ENCODE assay signal across 9 mouse cellular contexts in genomic region chr5:67437403-67437802, GRCm38 (mm10). TPM values are rescaled to one million over a fixed set of nuclear protein-coding genes. Genes with fewer than 3 reads are reported as not detected.
A peak's percentile ranks its signal among the peaks of the same experiment; 100 is the strongest.
DNase-seq lines count a peak whose midpoint lies in the region; ATAC-seq and TF ChIP-seq lines count a peak whose summit lies in the region.
"Had no signal": no experiment of that assay in that cellular context is flagged by ENCODE, and none has a peak within 500 bp of the region (broad histone marks: within the 10 kb centered on the region; RNA-seq: fewer than 3 reads in every experiment).

No protein-coding gene starts in this region.

- TF ChIP-seq CTCF in layer of hippocampus, adult 2 months (conservative IDR thresholded peaks at IDR 0.05): no peak

- H3K27ac ChIP-seq in kidney, embryonic 16.5 days (ENCODE audit: low read length): no peak overlapping the region
- H3K27ac ChIP-seq in intestine, embryonic 15.5 days: 0 out of 2 replicates have a peak overlapping the region, but pooled peaks have one; percentile 13
- no peak overlapping the region for H3K27ac ChIP-seq in stomach, embryonic 16.5 days (ENCODE audit: low read length)
- no peak overlapping the region for H3K27ac ChIP-seq in layer of hippocampus, adult 2 months

- H3K9ac ChIP-seq in kidney, embryonic 16.5 days (replicated peaks; ENCODE audit: low read length): no peak overlapping the region
- no peak overlapping the region for H3K9ac ChIP-seq in intestine, embryonic 15.5 days
- no peak overlapping the region for H3K9ac ChIP-seq in stomach, embryonic 16.5 days (ENCODE audit: low read length)

- no peak for DNase-seq in kidney, adult 11 months
- DNase-seq in T-cell, adult 2 months (ENCODE audit: low spot score): peak; percentile 47
- DNase-seq in left cerebral cortex, adult 11 months (ENCODE audit: low spot score): no peak
- no peak for DNase-seq in layer of hippocampus, postnatal 36 days
- DNase-seq in layer of hippocampus, adult 2 months (ENCODE audit: low spot score in 2 of 2): no peak
- DNase-seq: heart, adult 18-20 months had no signal

- no peaks in the 10 kb centered on the region for H3K9me3 ChIP-seq in kidney, embryonic 16.5 days (ENCODE audit: low read length)
- H3K9me3 ChIP-seq in intestine, embryonic 15.5 days: no peaks in the 10 kb centered on the region
- H3K9me3 ChIP-seq in stomach, embryonic 16.5 days (replicated peaks; ENCODE audit: control insufficient read depth, low read length): no peaks in the 10 kb centered on the region

- 29% methylated on average over 2 of the region's 2 CpGs for WGBS in kidney, embryonic 16.5 days
- 32% methylated on average over 2 of the region's 2 CpGs for WGBS in intestine, embryonic 15.5 days
- 28% methylated on average over 2 of the region's 2 CpGs for WGBS in stomach, embryonic 16.5 days

- H3K4me2 ChIP-seq in kidney, embryonic 16.5 days (replicated peaks; ENCODE audit: low read depth, low read length): no peak overlapping the region
- no peak overlapping the region for H3K4me2 ChIP-seq in intestine, embryonic 15.5 days (replicated peaks)
- no peak overlapping the region for H3K4me2 ChIP-seq in stomach, embryonic 16.5 days (ENCODE audit: low read depth, low read length)

- H3K4me3 ChIP-seq in kidney, embryonic 16.5 days (ENCODE audit: low read length): no peak overlapping the region
- H3K4me3 ChIP-seq in intestine, embryonic 15.5 days (replicated peaks): no peak overlapping the region
- H3K4me3 ChIP-seq in stomach, embryonic 16.5 days (replicated peaks; ENCODE audit: low read length): no peak overlapping the region
- H3K4me3 ChIP-seq in layer of hippocampus, adult 2 months: no peak overlapping the region

- H3K36me3 ChIP-seq in kidney, embryonic 16.5 days (ENCODE audit: insufficient read depth, low read length): no peaks in the 10 kb centered on the region
- no peaks in the 10 kb centered on the region for H3K36me3 ChIP-seq in intestine, embryonic 15.5 days
- H3K36me3 ChIP-seq in stomach, embryonic 16.5 days (ENCODE audit: control insufficient read depth, insufficient read depth, low read length): no peaks in the 10 kb centered on the region

- no peaks in the 10 kb centered on the region for H3K27me3 ChIP-seq in kidney, embryonic 16.5 days (ENCODE audit: insufficient read depth, low read length)
- no peaks in the 10 kb centered on the region for H3K27me3 ChIP-seq in intestine, embryonic 15.5 days (replicated peaks)
- no peaks in the 10 kb centered on the region for H3K27me3 ChIP-seq in stomach, embryonic 16.5 days (ENCODE audit: control insufficient read depth, insufficient read depth, low read length)

- no peaks in the 10 kb centered on the region for H3K4me1 ChIP-seq in kidney, embryonic 16.5 days (ENCODE audit: insufficient read depth, low read length)
- H3K4me1 ChIP-seq in intestine, embryonic 15.5 days (replicated peaks): no peaks in the 10 kb centered on the region
- H3K4me1 ChIP-seq in stomach, embryonic 16.5 days (ENCODE audit: control insufficient read depth, insufficient read depth, low read length): no peaks in the 10 kb centered on the region

- peak; percentile 69 for ATAC-seq in kidney, embryonic 16.5 days (ENCODE audit: low FRiP score, low TSS enrichment)
- peak; percentile 84 for ATAC-seq in intestine, embryonic 15.5 days
- ATAC-seq in stomach, embryonic 16.5 days (ENCODE audit: insufficient read depth, low FRiP score): peak; percentile 60; the same call in 1 of the 2 replicates

RNA-seq across cellular contexts. Expression of gene Bend4, which starts 9.3 kb away (rescaled TPM):
- 6.0 and 7.0 TPM in 2 replicates for polyA plus RNA-seq in kidney, embryonic 16.5 days (2015; fragmentation: Nextera tagmentation; extraction: Ambion mirVana)
- polyA plus RNA-seq in intestine, embryonic 15.5 days (2015; fragmentation: Nextera tagmentation; extraction: Ambion mirVana): 3.5 and 3.7 TPM in 2 replicates
- polyA plus RNA-seq in stomach, embryonic 16.5 days (2015; fragmentation: Nextera tagmentation; extraction: Ambion mirVana): 2.7 and 3.0 TPM in 2 replicates
- total RNA-seq in layer of hippocampus, postnatal 36 days (2021): 10 to 100 TPM; 10.3 to 11.1 TPM
- 1 to 10 TPM; 9.2 to 9.4 TPM for total RNA-seq in layer of hippocampus, adult 2 months (2021)
